Mouse (Mus musculus): ENCODE data around the gene Plaur.

GRCm38 (mm10) chr7:24425919-24426318 lies 36.4 kb upstream of the Plaur start:
- TF ChIP-seq CTCF (IDR thresholded peaks at IDR 0.05; ENCODE audit: extremely low read depth, insufficient read depth, low read length) = no peak
- no peak for TF ChIP-seq POLR2A (IDR thresholded peaks at IDR 0.05; ENCODE audit: extremely low read depth, insufficient read depth, low read length)
